Mouse (Mus musculus): ENCODE data around the gene Zfp991.
"Not testable (repeated sequence)": the region's sequence is repeated elsewhere in the genome, so short reads cannot be mapped to it uniquely, and the experiment has no call there.

Gene Zfp991

GRCm38 (mm10) chr4:147131837-147132459 lies at the start of gene Zfp991:
TSS of gene Zfp991 (plus strand) at chr4:147132038.
- DNase-seq (ENCODE audit: low read depth): not testable (repeated sequence)

- DNase-seq (ENCODE audit: low read depth): not testable (repeated sequence)
These were observed 36.2 kb upstream of the Zfp991 start for GRCm38 (mm10) chr4:147095641-147096040.

DNA sequence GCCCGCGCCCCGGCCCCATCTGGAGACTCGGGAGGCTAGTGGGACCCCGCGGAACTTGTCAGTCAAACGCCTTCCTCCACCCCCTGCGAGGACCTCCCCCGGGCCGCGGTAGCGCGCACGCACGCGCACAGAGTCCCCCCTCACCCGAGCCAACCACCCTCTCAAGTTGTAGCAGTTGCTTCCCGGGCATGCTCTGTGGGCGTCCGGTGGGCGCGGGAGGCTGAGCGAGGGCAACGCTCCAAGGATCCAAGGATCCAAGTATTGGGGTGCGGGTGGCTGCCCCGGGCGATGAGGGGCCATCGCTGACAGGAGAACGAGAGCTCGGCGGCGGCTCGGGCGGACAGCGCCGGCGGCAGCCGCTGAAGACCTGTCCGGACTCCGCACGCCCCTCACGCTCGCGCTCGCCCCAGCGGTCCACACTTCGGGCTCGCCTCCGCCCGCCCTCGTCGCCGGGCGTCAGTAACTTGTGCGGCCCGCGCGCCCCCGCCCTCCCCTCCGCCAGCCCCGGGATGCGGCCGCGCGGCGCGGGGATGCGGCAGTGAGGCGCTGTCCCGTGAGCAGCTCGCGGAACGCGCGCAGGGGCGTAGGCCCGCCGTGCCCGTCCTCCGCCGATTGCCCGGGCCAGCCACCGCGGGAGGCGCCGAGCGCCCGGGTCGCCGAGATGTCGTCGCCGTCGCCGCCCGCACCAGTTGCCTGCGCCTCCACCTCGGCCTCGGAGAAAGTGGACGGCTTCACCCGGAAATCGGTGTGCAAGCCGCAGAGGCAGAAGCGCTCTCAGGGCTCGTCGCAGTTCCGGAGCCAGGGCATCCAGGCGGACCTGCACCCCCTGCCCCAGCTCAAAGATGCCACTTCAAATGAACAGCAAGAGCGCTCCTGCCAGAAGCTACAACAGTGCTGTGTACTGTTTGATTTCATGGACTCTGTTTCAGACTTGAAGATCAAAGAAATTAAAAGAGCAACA lies 29.9 kb upstream of the Zfp991 start:
- DNase-seq (ENCODE audit: low read depth): not testable (repeated sequence)

DNA sequence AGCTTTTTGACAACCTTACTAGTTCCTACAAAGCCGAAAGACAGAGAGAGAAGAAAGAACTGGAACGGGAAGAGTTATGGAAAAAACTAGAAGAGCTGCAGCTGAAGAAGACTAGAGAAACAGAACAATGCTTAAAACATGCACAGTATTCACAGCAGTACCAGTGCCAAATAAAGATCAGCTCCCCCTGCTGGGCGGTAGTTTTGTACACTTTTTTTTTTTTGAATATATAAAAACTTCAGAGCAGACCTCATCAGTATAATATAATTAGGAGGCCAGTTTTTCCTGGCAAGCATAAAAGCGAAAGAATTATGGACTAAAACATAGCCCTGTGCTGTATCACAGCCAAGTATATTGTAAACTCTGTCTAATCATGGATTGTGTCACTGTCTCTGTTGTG lies 28.0 kb upstream of the Zfp991 start:
- not testable (repeated sequence) for DNase-seq (ENCODE audit: low read depth)

DNA sequence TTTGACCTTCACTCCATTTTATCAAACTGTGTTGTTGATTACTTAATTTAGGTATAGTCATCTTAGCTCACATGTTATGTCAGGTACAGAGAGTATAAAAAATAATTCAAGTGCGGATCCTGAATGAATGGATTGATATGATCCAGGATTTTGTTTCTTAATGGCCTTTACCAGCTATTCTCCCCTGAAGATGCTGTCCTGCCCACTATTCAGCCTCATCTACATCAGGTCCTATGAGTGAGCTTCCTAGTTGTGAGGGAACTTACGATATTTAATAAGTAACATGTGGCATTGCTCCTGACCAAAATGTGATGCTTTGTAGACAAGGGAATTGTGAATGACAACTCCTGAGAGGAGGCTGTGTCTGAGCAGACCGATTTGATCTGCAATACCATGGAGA lies 14.0 kb upstream of the Zfp991 start:
- not testable (repeated sequence) for DNase-seq (ENCODE audit: low read depth)

DNA sequence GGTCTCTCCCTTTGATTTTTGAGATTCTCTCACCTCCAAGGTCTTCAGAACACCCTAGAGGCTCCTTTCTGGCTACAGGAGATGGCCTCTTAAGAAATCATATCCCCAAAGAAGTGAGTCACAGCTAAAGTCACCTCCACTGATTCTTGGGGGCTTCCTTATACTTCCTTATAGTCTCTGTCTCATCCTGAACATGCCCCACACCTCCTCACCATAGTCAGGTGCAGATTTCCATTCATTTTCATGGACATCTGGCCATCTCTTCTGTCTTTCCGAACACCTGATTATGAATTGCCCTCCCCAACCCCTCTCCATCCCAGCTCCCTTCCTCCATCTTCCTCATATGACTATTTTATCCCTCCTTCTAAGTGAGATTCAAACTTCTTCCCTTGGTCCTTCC lies 9.6 kb upstream of the Zfp991 start:
- DNase-seq (ENCODE audit: low read depth): not testable (repeated sequence)

- not testable (repeated sequence) for DNase-seq (ENCODE audit: low read depth)
These were observed 8.0 kb upstream of the Zfp991 start for GRCm38 (mm10) chr4:147123797-147124196.

DNA sequence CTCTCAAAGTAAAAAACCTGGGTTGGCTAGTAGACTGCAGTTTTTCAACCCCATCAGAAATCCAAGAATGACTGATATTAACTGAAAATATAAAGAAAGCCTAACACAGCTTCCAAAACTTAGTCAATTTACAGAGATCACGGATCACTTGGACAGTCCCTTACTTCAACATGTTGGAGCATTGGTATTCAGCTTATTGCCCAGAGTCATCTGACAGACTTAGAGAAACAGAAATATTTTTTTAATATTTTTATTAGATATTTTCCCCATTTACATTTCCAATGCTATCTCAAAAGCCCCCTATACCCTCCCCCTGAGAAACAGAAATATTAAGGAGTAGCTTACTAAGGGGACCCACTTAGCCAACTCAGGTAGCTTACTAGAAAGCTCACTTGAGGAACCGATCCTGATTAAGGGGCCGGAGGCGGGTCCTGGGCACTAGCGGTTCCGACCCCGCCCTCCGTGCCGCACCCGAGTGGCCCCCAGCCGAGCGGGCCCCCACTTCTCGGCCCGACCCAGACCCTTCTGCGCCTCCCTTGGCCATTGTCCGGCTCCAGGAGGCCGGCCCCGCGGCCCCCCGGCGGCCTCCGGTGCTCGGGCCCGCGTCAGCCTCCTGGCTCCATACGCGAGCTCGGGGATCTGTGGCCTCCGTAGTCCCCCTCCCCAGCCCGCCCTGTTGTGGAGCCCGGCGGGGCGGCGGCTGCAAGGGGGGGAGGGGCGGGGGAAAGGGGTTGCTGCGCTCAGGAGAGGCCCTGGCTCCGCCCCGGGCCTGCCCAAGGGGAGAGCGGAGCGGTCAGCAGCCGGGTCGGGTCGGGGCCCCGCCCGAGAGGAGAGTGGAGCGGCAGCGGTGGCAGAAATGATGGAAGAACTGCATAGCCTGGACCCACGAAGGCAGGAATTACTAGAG lies 7.2 kb upstream of the Zfp991 start:
- not testable (repeated sequence) for DNase-seq (ENCODE audit: low read depth)

GRCm38 (mm10) chr4:147125326-147125725 lies 6.5 kb upstream of the Zfp991 start:
- not testable (repeated sequence) for DNase-seq (ENCODE audit: low read depth)

GRCm38 (mm10) chr4:147125870-147126269 lies 6.0 kb upstream of the Zfp991 start:
- DNase-seq (ENCODE audit: low read depth): not testable (repeated sequence)

GRCm38 (mm10) chr4:147126435-147126834 lies 5.4 kb upstream of the Zfp991 start:
- DNase-seq (ENCODE audit: low read depth): not testable (repeated sequence)

GRCm38 (mm10) chr4:147127137-147127536 lies 4.7 kb upstream of the Zfp991 start:
- not testable (repeated sequence) for DNase-seq (ENCODE audit: low read depth)

DNA sequence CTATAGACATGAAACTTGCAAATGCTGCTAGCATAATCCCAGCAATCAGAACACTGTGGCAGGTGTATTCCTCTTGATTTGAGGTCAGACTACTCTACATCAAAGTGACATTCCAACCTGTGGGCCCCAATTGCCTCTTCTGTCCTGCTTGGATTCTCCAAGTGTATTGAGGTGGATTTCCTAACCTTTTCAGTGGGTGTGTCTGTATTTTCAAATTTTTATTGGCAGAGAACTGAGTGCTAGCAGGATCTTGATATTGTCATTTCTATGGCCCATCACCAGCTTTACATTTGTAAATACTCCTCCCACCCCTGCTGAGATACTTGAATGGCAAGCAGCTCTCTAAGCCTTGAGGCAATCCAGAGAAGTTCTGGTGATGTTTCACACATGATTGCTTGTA lies 3.7 kb upstream of the Zfp991 start:
- DNase-seq (ENCODE audit: low read depth): not testable (repeated sequence)

DNA sequence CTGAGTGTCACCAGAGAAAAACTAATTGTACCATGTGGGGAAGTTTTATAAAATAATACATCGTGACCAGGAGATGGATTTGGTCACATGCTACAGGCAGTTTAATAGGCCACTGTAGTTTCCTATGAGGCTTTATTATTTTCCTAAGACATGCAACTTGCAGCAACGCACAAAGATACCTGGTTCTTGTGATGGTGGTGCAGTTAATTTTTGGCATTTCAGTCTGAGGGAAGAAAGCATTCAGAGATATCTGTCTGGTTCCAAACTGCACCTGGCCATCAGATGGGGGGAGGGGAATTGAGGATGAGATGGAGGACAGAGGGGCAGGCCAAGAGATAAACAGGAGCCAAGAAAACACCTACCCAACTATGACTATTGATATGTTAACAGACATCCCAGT lies 1.8 kb downstream of the Zfp991 start:
- DNase-seq (ENCODE audit: low read depth): not testable (repeated sequence)

GRCm38 (mm10) chr4:147141757-147142156 lies 9.9 kb downstream of the Zfp991 start:
- DNase-seq (ENCODE audit: low read depth): not testable (repeated sequence)

GRCm38 (mm10) chr4:147165282-147165681 lies 33.4 kb downstream of the Zfp991 start:
- DNase-seq (ENCODE audit: low read depth): not testable (repeated sequence)

DNA sequence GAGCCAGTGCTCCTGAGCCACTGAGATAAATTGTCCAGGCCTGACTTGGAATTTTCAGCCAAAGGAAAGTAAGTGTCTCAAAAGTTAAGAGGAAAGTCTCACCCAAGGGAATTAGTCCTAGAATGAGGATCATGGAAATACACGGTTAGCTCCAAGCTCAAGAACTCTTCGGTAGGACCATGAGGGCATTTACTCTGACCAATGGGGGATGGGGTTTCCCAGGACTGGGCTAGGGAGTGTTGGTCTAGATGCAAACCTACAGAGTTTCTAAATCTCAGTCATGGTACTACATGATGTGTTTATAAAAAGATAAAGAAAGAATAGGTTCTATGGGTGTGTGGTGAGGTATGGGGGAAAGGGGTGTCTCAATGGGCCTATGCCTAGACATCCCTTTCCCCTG lies 38.7 kb downstream of the Zfp991 start:
- DNase-seq (ENCODE audit: low read depth): not testable (repeated sequence)

- not testable (repeated sequence) for DNase-seq (ENCODE audit: low read depth)
These were observed 39.7 kb downstream of the Zfp991 start for GRCm38 (mm10) chr4:147171557-147171956.

DNA sequence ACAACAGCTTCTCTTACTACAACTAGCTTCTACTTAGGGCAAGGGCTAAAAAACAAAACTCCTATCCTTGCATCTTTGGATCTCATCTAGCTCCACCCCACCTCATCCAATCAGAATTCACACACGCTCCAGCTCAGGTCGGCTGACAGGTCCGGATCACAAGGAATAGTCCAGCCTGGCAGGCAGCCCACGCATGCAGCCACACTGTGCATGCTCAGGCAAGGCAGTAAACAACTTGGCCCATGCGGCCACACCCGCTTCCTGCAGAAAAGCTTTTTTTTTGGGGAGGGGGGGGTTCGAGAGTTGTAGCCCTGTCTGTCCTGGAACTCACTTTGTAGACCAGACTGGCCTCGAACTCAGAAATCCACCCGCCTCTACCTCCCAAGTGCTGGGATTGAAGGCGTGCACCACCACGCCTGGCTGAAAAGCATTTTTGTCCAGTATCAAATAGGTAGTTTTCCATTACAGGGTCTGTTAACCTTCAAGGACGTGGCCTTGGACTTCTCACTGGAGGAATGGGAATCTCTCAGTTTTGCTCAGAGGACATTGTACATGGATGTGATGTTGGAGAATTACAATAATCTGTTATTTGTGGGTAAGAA lies 44.5 kb downstream of the Zfp991 start:
- not testable (repeated sequence) for DNase-seq (ENCODE audit: low read depth)

- not testable (repeated sequence) for DNase-seq (ENCODE audit: low read depth)
These were observed 49.4 kb downstream of the Zfp991 start for GRCm38 (mm10) chr4:147181141-147181685.
